Mouse (Mus musculus) CH12.LX (cell line): Measurements from ENCODE around the gene Anp32a. TPM values are rescaled to one million over a fixed set of nuclear protein-coding genes. Genes with fewer than 3 reads are reported as not detected.
A peak's percentile ranks its signal among the peaks of the same experiment; 100 is the strongest.

Experiments
- DNase-seq: peaks from one replicate; pipeline ENCODE4 v3.0.0-alpha.2; 2013; ENCODE audit errors: extremely low read depth
- H3K27ac ChIP-seq: 2 replicates; pipeline ENCODE4 v1.5.1; 2012; ENCODE audit warnings: low read depth, mild to moderate bottlenecking, control low read depth, moderate library complexity; ENCODE audit not compliant: insufficient read depth
- H3K27me3 ChIP-seq: replicated peaks from 2 replicates; pipeline ENCODE3; 2012; ENCODE audit warnings: inconsistent platforms
- H3K36me3 ChIP-seq, 2 experiments: replicated peaks in 1 of 2; 2 replicates each; pipeline versions ENCODE3 to v1.6.1; 2012; ENCODE audit warnings: inconsistent platforms in 1 of 2, low read length in 1 of 2, mild to moderate bottlenecking in 1 of 2, mixed read lengths in 1 of 2, moderate library complexity in 1 of 2; ENCODE audit not compliant: control insufficient read depth in 1 of 2, insufficient read depth in 1 of 2
- H3K4me1 ChIP-seq, 2 experiments: 2 replicates each; pipeline ENCODE4 v1.6.1; 2012; ENCODE audit warnings: inconsistent platforms in 1 of 2, moderate library complexity in 1 of 2; ENCODE audit not compliant: insufficient read depth in 2 of 2, control insufficient read depth in 1 of 2
- H3K4me2 ChIP-seq: 2 replicates; pipeline ENCODE4 v1.6.1; 2012; ENCODE audit warnings: low read depth, mild to moderate bottlenecking, control low read depth; ENCODE audit not compliant: poor library complexity, insufficient read depth, severe bottlenecking
- H3K4me3 ChIP-seq, 3 experiments: fragments of 150-350 bp in 1 of 3; sonication (generic) in 1 of 3; replicated peaks in 1 of 3; 2 replicates each; pipeline versions ENCODE3 to v1.5.1; 2011 to 2012; ENCODE audit warnings: low read depth in 2 of 3, low read length in 2 of 3, mild to moderate bottlenecking in 2 of 3, moderate library complexity in 2 of 3, control low read depth in 1 of 3, improper control_type of control experiment in 1 of 3, inconsistent platforms in 1 of 3, mixed read lengths in 1 of 3; ENCODE audit not compliant: poor library complexity in 1 of 3
- H3K79me2 ChIP-seq: replicated peaks from 2 replicates; pipeline ENCODE4 v1.6.1; 2012; ENCODE audit warnings: mild to moderate bottlenecking, moderate library complexity; ENCODE audit not compliant: control insufficient read depth, poor library complexity, insufficient read depth, severe bottlenecking; ENCODE audit errors: extremely low read depth
- H3K9ac ChIP-seq: 2 replicates; pipeline ENCODE4 v1.6.1; 2012; ENCODE audit warnings: low read depth, mild to moderate bottlenecking, control low read depth, moderate library complexity; ENCODE audit not compliant: insufficient read depth
- H3K9me3 ChIP-seq: replicated peaks from 2 replicates; pipeline ENCODE3; 2012; ENCODE audit warnings: low read length, inconsistent platforms, mixed read lengths
- BHLHE40 ChIP-seq: IDR thresholded peaks from 2 replicates; pipeline ENCODE4 v1.6.1; 2011; ENCODE audit warnings: mild to moderate bottlenecking, low read depth, low read length, improper control_type of control experiment
- CHD1 ChIP-seq: IDR thresholded peaks from 2 replicates; pipeline ENCODE4 v1.6.1; 2012; ENCODE audit warnings: low read depth, low read length, improper control_type of control experiment, inconsistent platforms
- CTCF ChIP-seq, 2 experiments: IDR thresholded peaks in 1 of 2; conservative IDR thresholded peaks in 1 of 2; 2 replicates each; pipeline ENCODE4 v1.5.1; 2011 to 2012; ENCODE audit warnings: low read depth in 2 of 2, low read length in 2 of 2, improper control_type of control experiment in 1 of 2, inconsistent platforms in 1 of 2, mild to moderate bottlenecking in 1 of 2, moderate library complexity in 1 of 2
- E2F4 ChIP-seq: IDR thresholded peaks from 2 replicates; pipeline ENCODE4 v1.6.1; 2011; ENCODE audit warnings: low read depth, low read length, improper control_type of control experiment; ENCODE audit not compliant: insufficient replicate concordance
- ELF1 ChIP-seq: IDR thresholded peaks from 2 replicates; pipeline ENCODE4 v1.6.1; 2014; ENCODE audit warnings: low read depth, mild to moderate bottlenecking, inconsistent platforms, low read length, improper control_type of control experiment
- EP300 ChIP-seq: IDR thresholded peaks from 2 replicates; pipeline ENCODE4 v1.6.1; 2011; ENCODE audit warnings: low read length, improper control_type of control experiment
- ETS1 ChIP-seq: conservative IDR thresholded peaks from 2 replicates; pipeline ENCODE4 v1.6.1; 2012; ENCODE audit warnings: low read depth, mild to moderate bottlenecking, inconsistent platforms, low read length, improper control_type of control experiment, moderate library complexity
- GABPA ChIP-seq: IDR thresholded peaks from 2 replicates; pipeline ENCODE4 v1.6.1; 2012; ENCODE audit warnings: low read depth, low read length, improper control_type of control experiment, inconsistent platforms; ENCODE audit not compliant: insufficient replicate concordance
- HCFC1 ChIP-seq: IDR thresholded peaks from 2 replicates; pipeline ENCODE4 v1.6.1; 2012; ENCODE audit warnings: low read depth, mild to moderate bottlenecking, inconsistent platforms, low read length, improper control_type of control experiment
- IRF4 ChIP-seq: IDR thresholded peaks from 2 replicates; pipeline ENCODE4 v1.6.1; 2014; ENCODE audit warnings: low read depth, mild to moderate bottlenecking, inconsistent platforms, low read length, improper control_type of control experiment
- JUN ChIP-seq: IDR thresholded peaks from 2 replicates; pipeline ENCODE4 v1.6.1; 2011; ENCODE audit warnings: low read depth, mild to moderate bottlenecking, low read length, improper control_type of control experiment, moderate library complexity; ENCODE audit not compliant: insufficient read depth
- KAT2A ChIP-seq: IDR thresholded peaks from 2 replicates; pipeline ENCODE4 v1.6.1; 2012; ENCODE audit warnings: low read length, improper control_type of control experiment, inconsistent platforms; ENCODE audit not compliant: insufficient replicate concordance
- MAX ChIP-seq: IDR thresholded peaks from 2 replicates; pipeline ENCODE4 v1.6.1; 2011; ENCODE audit warnings: low read length, improper control_type of control experiment
- MAZ ChIP-seq: IDR thresholded peaks from 2 replicates; pipeline ENCODE4 v1.6.1; 2012; ENCODE audit warnings: low read depth, mild to moderate bottlenecking, inconsistent platforms, low read length, improper control_type of control experiment, moderate library complexity
- MEF2A ChIP-seq: IDR thresholded peaks from 2 replicates; pipeline ENCODE4 v1.6.1; 2014; ENCODE audit warnings: low read depth, mild to moderate bottlenecking, inconsistent platforms, low read length, improper control_type of control experiment, borderline replicate concordance
- MXI1 ChIP-seq: IDR thresholded peaks from 2 replicates; pipeline ENCODE4 v1.6.1; 2011; ENCODE audit warnings: mild to moderate bottlenecking, low read depth, low read length, improper control_type of control experiment
- MYC ChIP-seq: IDR thresholded peaks from 2 replicates; pipeline ENCODE4 v1.6.1; 2011; ENCODE audit warnings: low read depth, mild to moderate bottlenecking, improper control_type of control experiment, low read length
- NRF1 ChIP-seq: IDR thresholded peaks from 2 replicates; pipeline ENCODE4 v1.6.1; 2014; ENCODE audit warnings: low read depth, mild to moderate bottlenecking, inconsistent platforms, low read length, improper control_type of control experiment, moderate library complexity
- PAX5 ChIP-seq: IDR thresholded peaks from 2 replicates; pipeline ENCODE4 v1.6.1; 2012; ENCODE audit warnings: low read length, inconsistent platforms, mixed read lengths
- POLR2AphosphoS2 ChIP-seq: IDR thresholded peaks from 2 replicates; pipeline ENCODE4 v1.6.1; 2011; ENCODE audit warnings: low read depth, low read length, improper control_type of control experiment
- RAD21 ChIP-seq: IDR thresholded peaks from 2 replicates; pipeline ENCODE4 v1.6.1; 2011; ENCODE audit warnings: low read depth, mild to moderate bottlenecking, low read length, improper control_type of control experiment, moderate library complexity
- SIN3A ChIP-seq: IDR thresholded peaks from 2 replicates; pipeline ENCODE4 v1.6.1; 2012; ENCODE audit warnings: low read length, improper control_type of control experiment, inconsistent platforms
- SMC3 ChIP-seq: IDR thresholded peaks from 2 replicates; pipeline ENCODE4 v1.6.1; 2011; ENCODE audit warnings: low read depth, low read length, improper control_type of control experiment
- TCF12 ChIP-seq: IDR thresholded peaks from 2 replicates; pipeline ENCODE4 v1.6.1; 2014; ENCODE audit warnings: low read depth, mild to moderate bottlenecking, inconsistent platforms, low read length, improper control_type of control experiment
- UBTF ChIP-seq: IDR thresholded peaks from 2 replicates; pipeline ENCODE4 v1.6.1; 2012; ENCODE audit warnings: low read depth, mild to moderate bottlenecking, inconsistent platforms, low read length, improper control_type of control experiment, moderate library complexity
- USF2 ChIP-seq: conservative IDR thresholded peaks from 2 replicates; pipeline ENCODE4 v1.6.1; 2011; ENCODE audit warnings: low read depth, low read length, improper control_type of control experiment
- ZMIZ1 ChIP-seq: IDR thresholded peaks from 2 replicates; pipeline ENCODE4 v1.6.1; 2012; ENCODE audit warnings: low read depth, mild to moderate bottlenecking, inconsistent platforms, low read length, improper control_type of control experiment
- ZNF384 ChIP-seq: IDR thresholded peaks from 2 replicates; pipeline ENCODE4 v1.6.1; 2012; ENCODE audit warnings: low read depth, low read length, improper control_type of control experiment, inconsistent platforms
- dilution Hi-C: fragments of 300-500 bp; cut with MboI; formaldehyde crosslinking; loops from 2 replicates; pipeline ENCODE4 v1.14.3; 2020; ENCODE audit warnings: low sequenced_read_pairs; ENCODE audit not compliant: extremely low pct_unique_long_range_greater_than_20kb, extremely low pct_ligation_motif_present
- in situ Hi-C: fragments of 300-500 bp; cut with MboI; formaldehyde crosslinking; loops from 3 replicates; pipeline ENCODE4 v1.14.3; 2019; ENCODE audit warnings: low sequenced_read_pairs, low pct_ligation_motif_present, low pct_unique_long_range_greater_than_20kb, mixed read lengths
- polyA plus RNA-seq: library from polyadenylated mRNA; unstranded; fragments of >175 nt; gene quantifications from 2 replicates; pipeline ENCODE4 v1.2.1, GENCODE M21; 2012; ENCODE audit warnings: low read depth; ENCODE audit not compliant: insufficient read length
- total RNA-seq, 2 experiments: library from RNA; depleted of rRNA; stranded (reverse); fragments of 300-350 nt in 1 of 2; fragments of >200 nt in 1 of 2; gene quantifications; 2 replicates each; pipeline ENCODE4 v1.2.3; 2012 to 2014

Anp32a gene
- total and polyA plus RNA-seq, 3 experiments = 585 to 1,207 (median 869) TPM

DNA sequence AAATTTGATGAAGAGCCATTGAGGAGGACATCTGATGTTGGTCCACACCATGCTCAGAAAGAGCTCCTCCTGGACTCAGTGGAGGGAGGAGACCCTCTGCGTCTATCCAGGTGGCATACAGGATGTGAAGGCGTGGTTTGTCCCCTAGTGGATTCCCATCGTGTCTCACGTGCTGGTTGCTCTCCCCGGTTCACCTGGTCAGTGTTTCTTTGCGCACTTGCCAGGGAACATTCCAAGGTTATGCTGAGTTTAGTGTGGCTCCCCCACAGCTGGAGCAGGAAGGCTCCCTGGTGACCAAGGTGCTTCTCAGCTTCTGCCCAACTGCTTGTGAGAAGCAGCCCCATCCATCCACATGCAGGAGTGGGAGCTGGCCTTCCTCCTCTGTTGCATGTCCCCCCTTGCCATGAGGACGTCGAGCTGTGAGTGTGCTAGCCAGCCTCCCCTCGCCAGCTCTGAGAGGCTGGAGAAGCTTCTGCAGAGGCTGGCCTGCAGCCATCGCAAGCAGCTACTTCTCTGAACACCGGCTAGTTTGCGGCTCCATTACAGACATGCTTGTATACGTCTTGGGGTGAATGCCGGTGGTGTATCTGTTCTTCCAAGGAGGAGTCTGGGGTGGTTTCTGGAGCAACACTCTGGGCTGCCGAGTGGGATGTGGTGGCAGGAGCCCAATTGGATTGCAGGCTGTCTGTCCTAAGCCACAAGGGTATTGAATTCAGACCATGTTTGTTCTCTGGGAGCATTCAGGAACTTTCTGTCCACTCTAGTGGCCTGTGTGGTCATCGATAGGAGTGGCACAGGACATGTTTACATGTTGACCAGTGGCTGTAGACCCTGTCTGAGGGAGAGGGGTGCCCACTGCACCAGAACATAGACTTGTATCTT, 14.0 kb downstream of the Anp32a start:
- no peak for TF ChIP-seq PAX5
- TF ChIP-seq BHLHE40 = peak; percentile 87
- no peak for TF ChIP-seq USF2
- 0 out of 2 replicates have a peak, but pooled peaks have one; percentile 13 for TF ChIP-seq IRF4
- TF ChIP-seq MEF2A = no peak; the same call in 1 of the 2 replicates
- TF ChIP-seq EP300 = 0 out of 2 replicates have a peak, but pooled peaks have one; percentile 19
- no peak for TF ChIP-seq HCFC1
- TF ChIP-seq TCF12 = peak; percentile 45; the same call in 1 of the 2 replicates
- TF ChIP-seq CHD1 = 0 out of 2 replicates have a peak, but pooled peaks have one; percentile 10
- peak overlapping the region; percentile 95 for H3K27ac ChIP-seq
- no peak for DNase-seq
- H3K27me3 ChIP-seq = no peaks in the 10 kb centered on the region
- dilution Hi-C loops = no loop called here
- peaks cover 92% of the 10 kb centered on the region for H3K79me2 ChIP-seq
- peak overlapping the region; percentile 59 for H3K4me2 ChIP-seq
- peak overlapping the region; percentile 14 for H3K9ac ChIP-seq
- H3K9me3 ChIP-seq = no peaks in the 10 kb centered on the region
- H3K4me3 ChIP-seq = peak overlapping the region in 1 of 3 experiments; percentile 31
- H3K36me3 ChIP-seq = peaks cover 29 to 73% of the 10 kb centered on the region in 2 experiments
- peaks cover 58 to 93% of the 10 kb centered on the region in 2 experiments for H3K4me1 ChIP-seq
- in situ Hi-C loops = no loop called here

DNA sequence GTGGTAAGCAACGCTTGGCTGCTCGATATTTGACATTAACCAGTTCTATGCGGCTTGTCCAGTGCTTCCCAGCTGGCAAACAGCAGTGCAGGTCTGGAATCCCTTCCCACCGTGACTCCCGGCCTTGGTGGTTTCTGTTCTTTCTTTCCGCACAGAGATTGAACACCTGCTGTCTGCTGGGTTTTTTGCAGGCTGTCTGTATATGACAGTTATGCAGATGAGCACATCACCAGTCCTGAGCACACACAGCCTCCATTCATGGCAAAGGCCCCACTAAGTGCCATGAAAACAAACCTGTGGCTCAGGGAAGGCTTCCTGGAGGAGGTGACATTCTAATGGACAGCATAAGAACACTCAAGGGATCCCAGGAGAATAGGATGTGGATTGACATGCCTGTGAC, 14.7 kb downstream of the Anp32a start:
- Histone ChIP-seq H3K79me2 (peaks cover 92% of the 10 kb centered on the region), H3K4me1 (peaks cover 58 to 93% of the 10 kb centered on the region in 2 experiments), H3K4me2 (peak overlapping the region; percentile 59), H3K9me3 (no peaks in the 10 kb centered on the region), H3K27ac (peak overlapping the region; percentile 95), H3K27me3 (no peaks in the 10 kb centered on the region), H3K36me3 (peaks cover 29 to 68% of the 10 kb centered on the region in 2 experiments), H3K4me3 (peak overlapping the region in 2 of 3 experiments; percentile 26 to 37), H3K9ac (peak overlapping the region; percentile 14; the same call in 1 of the 2 replicates)
- in situ Hi-C loops = no loop called here
- dilution Hi-C loops = no loop called here
- DNase-seq = peak; percentile 77
- TF ChIP-seq MAX = no peak
- TF ChIP-seq GABPA = no peak
- no peak; the same call in 1 of the 2 replicates for TF ChIP-seq MXI1
- peak; percentile 82; the same call in 1 of the 2 replicates for TF ChIP-seq MEF2A
- peak; percentile 95 for TF ChIP-seq EP300
- TF ChIP-seq NRF1 = no peak
- TF ChIP-seq ZMIZ1 = 0 out of 2 replicates have a peak, but pooled peaks have one; percentile 45
- no peak for TF ChIP-seq CTCF (conservative IDR thresholded peaks at IDR 0.05 in 1 of 2, IDR thresholded peaks at IDR 0.05 in 1 of 2; ENCODE audit: low read depth in 2 of 2, low read length in 2 of 2)
- no peak for TF ChIP-seq ZNF384
- TF ChIP-seq RAD21 = no peak
- TF ChIP-seq JUN = peak; percentile 41
- no peak for TF ChIP-seq E2F4
- peak; percentile 16; the same call in 1 of the 2 replicates for TF ChIP-seq SMC3
- TF ChIP-seq POLR2AphosphoS2 = no peak
- peak; percentile 86 for TF ChIP-seq BHLHE40
- TF ChIP-seq MAZ = no peak
- no peak for TF ChIP-seq PAX5
- TF ChIP-seq KAT2A = no peak
- peak; percentile 94 for TF ChIP-seq IRF4
- 0 out of 2 replicates have a peak, but pooled peaks have one; percentile 47 for TF ChIP-seq UBTF
- 0 out of 2 replicates have a peak, but pooled peaks have one; percentile 36 for TF ChIP-seq MYC
- TF ChIP-seq ELF1 = no peak
- TF ChIP-seq SIN3A = 0 out of 2 replicates have a peak, but pooled peaks have one; percentile 73
- TF ChIP-seq ETS1 = peak; percentile 91
